Mouse (Mus musculus): Measurements from ENCODE around the gene Dcst2.

Gene Dcst2

DNA sequence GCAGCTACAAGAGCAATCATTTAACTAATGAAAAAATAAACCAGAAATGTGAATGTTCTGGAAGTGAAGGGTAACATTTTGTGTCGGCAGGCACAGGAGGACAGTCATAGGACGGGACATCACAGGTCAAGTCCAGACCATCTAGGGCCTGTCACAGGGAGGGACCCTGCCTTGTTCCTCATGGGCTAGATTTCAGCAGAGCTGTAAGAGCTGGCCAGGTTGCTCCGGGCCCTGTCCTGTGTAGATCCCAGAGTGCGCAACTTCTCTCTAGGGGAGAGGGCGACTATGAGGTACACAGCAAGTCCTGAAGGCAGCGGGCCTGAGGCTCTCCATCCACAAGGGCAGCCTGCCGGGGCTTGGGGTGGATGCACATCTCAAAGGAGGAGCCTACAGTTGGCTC is at the start of gene Dcst2:
Gene Dcst2, plus strand, starts transcription at position 301 of the 400 bp plus-strand sequence.
- DNase-seq: no peak

DNA sequence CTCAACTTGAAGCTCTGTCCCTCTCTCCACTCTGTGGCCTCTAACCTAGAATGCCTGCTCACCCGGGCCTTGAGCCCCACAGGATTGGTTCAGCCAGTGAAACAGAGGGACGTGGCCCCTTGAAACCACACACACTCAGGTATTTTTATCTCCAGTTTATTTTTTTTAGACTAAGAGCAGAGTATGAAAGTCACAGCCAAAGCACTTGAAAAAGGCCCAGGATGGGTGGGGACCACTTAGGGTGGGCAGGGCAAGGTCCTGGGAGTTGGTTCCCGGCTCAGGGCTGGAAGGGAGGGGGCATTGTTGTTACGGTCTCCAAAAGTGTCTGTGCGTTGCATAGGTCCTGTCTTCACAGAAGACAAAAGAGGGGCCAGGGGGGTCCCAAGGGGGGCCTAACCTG is 47.4 kb upstream of the Dcst2 start:
- DNase-seq: peak; percentile 75

DNA sequence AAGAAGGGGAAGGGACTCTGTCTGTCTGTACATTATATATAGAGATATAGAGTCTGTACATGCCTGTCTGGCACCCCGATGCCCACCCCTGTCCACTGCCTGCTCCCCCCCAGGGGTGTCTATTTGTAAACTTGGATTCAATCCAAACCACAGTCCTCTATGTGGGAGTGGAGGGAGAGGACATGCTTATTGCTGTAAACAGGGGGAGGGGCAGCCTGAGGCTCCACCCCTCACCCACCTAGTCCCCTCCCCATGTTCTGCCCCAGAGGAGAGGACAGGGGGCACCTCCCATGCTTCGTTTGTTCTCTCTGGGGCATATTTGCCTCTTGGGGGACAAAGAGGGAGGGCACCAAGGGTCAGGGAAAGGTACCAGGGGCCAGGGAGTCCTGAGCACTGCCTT is 47.0 kb upstream of the Dcst2 start:
- DNase-seq: peak; percentile 59

DNA sequence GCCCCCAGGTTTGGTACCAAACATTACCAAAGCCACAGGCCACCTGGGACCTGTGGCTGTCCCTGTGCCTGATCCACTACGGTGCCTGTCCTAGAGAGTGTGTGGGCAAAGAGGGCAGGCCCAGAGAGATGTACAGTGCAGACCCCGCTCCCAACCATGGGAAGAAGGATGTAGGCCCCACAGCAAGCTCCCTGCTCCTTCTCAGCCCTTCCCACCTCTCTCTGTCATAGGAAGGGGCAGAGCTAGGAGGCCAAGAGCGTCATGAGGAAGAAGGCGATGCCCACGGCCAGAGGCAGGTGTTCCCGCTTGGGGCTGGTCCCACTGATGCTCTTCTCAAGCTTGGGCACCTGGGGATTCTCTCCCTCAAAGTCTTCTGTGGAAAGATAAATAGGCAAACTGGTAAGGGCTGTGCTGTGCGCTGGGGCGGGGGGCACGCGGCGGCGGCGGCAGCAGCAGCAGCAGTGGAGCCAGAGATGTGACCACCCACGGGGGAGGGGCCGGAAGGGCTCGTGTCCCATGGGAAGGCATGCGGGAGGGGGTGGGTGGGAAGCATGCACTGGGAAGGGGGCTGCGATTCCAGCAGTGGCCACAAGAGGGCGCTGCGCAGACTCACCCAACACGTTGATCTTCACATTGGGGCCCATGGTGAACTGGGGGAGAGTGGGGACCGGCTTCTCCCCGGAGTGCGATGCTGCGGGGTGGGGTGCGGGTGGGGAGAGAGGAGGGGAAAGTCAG is 46.4 kb upstream of the Dcst2 start:
- peak; percentile 93 for DNase-seq

DNA sequence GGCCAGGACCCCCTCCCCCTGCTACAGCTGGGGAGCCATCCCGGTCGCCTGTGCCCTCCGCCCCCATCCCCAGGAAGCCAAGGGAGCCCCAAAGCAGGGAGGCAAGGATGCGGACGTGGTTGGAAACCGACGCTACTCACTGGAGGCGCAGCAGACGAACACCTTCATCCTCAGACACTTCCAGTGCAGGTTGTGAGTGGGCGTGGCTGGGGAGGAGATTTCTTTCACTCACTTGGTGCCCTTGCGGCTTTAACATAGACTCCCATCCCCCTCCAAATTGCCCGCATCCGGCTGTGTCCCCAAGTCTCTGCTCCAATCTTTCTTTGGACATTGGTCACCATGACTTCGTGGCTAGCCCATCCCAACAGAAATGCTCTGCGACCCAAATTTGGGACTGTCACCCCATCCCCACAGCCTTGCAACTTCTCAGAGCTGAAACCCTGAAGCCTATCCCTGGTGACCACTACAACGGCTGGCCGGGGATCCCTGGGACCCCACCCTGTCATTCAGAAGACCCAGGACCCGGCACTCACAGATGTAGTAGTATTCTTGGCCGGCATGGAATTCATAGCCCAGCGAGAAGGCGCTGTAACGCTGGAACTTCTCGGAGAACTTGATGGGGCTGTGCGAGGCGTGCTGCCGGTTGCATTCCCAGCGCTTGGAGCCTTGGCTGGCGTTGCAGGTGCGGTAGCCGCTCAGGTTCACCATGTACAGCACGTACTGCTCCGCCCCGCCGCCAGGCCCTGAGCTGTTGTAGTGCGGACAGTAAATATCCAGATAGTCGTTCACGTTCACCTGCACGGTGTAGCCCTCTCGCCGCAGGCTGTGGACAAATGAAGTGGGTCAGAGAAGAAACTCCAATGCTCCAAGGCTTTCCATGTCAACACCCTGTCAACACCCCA is 45.6 kb upstream of the Dcst2 start:
- DNase-seq: no peak

DNA sequence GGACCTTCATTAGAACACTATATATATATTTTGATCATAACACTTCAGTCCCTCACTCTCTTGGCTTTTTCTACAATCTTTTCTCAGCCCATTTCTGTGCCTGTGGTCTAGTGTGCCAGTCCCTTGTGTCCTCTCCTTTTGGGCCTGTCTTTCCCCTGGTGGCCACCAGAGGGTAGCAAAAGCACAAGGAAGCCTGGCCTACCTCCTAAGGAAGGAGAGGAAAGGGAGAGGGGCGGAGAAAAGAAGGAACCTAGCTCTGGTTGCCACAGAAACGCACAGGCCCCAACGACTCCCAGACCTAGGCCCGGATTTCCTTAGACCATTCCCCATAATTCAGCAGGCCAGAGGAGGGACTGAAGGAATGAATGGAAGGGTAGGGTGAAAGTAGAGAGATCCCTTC is 44.9 kb upstream of the Dcst2 start:
- peak; percentile 93 for DNase-seq

DNA sequence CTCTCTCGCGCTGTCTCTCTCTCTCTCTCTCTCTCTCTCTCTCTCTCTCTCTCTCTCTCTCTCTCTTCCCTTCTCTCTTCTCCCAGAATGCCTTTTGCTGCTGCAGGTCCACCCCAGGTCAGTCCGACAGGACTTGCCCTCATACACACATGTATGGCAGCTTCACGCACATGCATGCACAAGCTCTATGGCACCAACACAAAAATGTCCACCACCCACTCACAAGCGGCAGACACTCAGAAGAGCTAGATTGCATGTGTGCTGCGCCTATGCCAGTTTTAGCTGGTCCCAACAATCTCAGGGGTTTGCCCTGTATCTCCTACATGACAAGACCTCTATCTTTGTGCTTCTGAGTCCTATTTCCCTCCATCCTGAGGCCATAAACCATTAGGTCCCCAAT is 44.5 kb upstream of the Dcst2 start:
- DNase-seq: no peak

DNA sequence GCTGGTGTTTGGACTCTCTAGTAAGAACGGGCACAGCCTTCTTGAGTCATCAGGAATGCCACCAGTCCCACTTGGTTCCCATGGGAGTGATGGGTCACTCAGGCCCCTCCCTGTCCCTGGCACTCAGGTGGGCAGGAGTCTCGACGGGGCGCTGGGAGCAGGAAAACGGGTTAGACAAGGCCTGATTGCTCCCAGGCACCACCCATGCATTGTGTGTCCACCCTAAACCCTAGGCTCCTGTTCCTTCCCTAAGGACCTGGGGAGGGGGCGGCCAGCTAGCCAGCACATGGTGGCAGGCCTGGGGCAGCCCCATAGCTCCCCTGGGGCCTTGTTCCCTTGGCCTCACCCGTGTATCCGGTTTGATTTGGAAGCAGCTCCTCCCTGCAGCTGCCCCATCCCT is 43.5 kb upstream of the Dcst2 start:
- no peak for DNase-seq

DNA sequence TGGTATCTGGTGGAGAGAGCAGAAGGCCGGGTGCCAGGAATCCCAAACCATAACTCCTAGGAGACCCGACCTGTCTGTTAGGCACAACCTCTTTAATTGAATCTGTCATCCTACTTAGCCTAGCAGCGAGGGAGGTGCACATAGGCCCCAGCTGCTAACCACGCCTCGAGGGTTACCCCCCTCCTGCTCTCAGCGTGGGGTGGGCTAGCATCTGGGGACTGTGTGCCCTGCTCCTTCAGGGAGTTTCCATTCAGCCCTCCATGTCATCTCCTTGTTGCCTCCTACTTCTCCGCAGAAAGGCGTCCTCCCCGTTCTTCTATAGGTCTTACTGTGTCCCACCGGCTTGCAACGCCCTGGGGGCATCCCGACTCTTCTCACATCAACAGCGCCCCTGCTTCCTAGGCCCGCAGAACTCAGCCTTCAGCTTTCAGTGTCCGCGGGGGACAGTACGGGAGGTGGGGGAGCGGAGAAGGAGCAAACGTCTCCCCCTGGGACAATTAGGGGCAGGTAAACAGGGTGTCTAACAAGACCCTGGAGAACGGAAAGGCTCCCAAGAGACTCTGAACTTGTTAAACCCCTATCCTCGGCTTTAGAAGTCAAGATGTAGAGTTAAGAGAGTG is 42.7 kb upstream of the Dcst2 start:
- DNase-seq: no peak

DNA sequence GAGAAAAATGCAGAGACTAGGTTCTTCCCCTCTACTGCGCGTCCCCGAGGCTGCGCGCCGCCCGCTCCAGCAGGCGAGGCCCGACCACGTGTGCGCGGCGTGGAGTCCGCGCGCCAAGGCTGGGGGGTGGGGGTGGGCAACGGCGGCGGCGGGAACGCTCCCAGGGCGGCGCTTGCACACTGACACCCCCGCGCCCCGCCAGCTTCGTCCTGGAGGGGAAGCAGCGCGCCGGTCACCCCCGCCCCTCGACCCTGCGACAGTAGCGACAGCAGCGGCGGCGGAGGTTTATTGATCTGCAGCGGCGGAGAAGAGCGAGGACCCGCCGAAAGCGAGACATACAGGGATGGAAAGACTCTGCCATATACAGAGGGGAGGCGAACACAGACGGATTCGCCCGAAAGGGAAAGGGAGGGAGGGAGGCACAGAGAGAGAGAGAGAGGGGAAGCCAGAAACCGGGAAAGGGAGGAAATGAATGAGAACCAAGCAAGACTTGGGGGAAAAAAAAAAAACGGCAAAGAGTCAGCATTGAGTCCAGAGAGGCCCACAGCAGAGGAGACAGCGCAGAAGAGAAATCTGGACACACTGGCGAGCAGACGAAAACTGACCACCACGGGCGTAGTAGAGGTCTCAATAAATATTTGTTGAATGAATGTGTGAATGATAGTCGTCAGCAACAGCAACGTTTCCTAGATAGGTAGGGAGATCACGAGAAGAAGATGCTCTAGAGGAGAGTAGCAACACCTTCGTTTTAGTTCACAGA is 42.0 kb upstream of the Dcst2 start:
- no peak for DNase-seq

DNA sequence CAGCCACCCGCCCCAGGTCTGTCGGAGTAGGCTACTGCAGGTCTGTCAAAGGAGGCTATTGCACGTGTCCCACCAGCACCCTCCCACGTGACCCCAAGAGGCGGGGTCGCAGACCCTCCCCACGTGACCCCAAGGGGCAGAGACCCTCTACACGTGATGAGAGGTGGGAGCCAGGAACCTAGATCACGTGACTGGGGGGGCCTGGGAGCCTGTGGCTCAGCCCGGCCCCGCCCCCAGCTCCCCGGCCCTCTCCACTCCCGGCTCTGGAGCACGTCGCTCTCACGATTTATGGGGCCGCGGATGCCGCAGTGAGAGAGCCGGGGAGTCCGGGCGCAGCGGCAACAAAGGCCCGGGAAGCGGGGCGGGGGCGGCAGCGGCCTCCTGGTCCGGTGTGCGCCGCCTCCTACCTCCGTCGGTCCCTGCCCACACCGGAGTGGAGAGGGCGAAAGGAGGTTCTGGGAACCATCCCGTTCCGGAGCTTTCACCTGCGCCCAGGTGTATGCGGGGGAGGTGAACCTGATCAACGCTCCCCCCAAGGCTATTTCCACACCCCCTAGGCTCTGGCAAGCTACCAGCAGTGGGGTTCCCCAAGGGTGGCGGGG is 41.1 kb upstream of the Dcst2 start:
- no peak for DNase-seq

DNA sequence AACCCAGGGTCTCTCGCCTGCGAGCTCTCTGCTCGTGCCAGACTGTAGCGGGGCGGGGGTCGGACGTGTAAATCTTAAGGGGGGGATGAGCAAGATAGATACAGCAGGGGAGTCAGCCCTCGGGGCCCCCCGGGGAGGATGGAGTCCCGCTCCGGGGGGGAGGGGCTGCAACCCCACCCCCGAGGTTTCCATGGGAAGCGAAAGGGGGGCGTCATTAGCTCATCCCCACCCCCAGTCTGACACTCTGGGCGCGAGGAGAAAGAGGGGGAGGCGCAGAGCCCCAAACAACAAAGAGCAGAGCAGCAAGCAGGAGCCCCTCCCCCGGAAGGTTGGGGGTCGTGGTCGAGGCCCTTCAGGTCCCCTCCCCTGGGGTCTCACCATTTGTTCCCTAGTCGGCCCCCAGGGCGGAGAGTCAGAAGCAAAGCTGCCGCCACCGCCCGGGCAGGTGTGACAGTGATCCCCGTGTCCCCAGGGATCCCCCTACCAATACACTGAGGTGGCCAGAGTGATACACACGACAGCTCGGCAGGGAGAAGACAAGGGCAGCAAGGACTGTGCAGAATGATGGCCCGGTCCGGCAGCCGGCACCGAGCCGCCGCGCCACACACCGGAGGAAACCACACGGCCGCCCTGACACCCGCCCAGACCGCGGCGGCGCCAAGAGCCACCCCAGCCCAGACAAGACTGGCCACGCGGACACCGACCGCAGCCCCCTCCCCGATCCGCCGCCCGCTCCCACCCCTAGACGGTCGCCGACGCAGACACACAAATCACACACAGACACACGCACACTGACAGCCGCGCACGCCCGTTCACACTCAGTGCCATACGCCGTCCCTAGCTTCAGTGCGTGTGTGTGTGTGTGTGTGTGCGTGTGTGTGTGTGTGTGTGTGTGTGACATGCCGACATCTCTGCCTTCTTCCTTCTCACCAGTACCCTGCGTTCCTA is 40.3 kb upstream of the Dcst2 start:
- DNase-seq: no peak

DNA sequence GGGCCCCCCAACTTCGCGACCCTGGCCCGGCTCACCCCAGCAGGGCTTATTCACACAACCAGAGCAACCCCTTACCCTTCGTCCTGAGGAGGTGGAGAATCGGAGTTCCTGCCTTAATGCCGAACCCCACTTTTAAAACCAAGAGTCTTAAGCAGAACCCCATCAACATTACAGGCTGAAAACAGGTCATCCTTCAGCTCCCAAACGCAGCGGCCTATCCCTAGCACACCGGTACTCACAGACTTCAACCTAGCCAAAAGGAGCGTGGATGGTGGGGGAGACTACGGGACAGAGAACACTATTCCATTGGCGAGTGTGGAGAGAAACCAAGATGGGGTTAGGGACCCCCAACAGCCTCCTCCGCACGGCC is 39.7 kb upstream of the Dcst2 start:
- DNase-seq: no peak

DNA sequence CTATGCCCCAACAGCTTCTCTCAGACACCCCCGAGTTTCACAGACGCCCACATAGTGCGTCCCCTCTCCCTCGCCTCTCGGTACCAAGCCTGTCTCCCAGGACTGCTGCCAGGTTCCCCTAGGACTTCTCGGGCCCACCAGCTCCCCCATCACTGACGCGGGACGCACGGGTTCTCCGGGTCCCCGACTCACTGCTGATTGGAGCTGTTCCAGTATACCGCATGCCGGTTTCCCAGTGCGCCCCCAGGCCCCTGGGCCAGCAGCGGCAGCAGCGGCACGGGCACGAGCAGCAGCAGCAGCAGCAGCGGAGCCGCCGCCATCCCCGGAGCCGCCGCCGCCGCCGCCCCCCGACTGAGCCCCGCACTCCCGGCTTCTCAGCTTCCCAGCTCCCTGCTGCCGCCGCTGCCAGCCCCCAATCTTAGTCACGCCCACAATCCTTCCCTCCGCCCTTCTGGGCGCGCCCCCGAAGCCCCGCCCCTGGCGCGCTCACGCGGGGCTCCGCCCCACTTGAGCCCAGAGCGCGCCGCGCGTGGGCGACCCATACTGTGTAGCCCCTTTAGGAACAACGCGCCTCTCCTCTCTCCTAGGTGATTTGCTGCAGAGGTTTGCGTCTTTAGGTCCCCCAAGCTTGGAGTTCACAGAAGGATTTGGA is 39.1 kb upstream of the Dcst2 start, which contains the start of gene Efna3:
Gene Efna3, minus strand, starts transcription at position 452 of the 652 bp plus-strand sequence.
- DNase-seq: peak; percentile 71

DNA sequence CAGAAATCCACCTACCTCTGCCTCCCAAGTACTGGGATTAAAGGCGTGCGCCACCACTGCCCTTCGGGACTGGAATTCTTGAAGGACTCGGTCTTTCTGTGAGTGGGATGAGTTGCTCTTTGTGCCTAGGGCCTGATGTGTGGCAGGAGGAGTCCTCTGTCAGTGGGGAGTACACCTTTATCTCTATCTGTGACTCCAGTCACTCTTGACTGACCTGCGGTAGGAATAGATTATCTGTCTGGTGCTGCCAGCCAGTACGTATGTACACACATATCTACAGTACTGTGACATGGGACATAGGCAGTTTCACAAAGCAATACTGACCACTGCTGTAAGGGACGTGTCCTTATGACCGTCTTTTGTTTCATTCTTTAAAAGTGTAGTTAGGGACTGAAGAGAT is 35.9 kb upstream of the Dcst2 start:
- no peak for DNase-seq

DNA sequence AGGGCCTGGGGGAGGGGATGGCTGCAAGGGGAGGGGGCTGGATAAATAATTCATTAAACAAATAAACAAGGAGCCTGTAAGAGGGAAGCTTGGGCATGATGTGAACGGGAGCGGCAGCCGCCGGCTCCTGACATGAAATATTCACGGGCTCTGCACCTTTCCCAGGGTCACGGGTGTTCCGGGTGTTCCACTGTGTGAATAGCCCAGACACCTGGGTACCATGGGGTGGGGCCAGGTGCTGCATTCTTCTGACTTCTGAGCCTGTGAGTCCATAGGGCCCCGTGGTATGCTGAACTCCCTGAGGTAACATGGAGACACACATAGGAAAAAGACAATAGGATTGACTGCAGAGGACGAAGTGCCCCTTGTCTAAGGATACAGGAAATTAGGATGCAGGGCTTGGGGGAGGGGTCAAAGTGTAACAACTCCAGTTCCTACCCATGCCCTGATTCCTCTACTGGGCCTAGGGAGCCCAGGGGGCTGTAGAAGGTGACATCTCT is 34.4 kb upstream of the Dcst2 start:
- DNase-seq: no peak

DNA sequence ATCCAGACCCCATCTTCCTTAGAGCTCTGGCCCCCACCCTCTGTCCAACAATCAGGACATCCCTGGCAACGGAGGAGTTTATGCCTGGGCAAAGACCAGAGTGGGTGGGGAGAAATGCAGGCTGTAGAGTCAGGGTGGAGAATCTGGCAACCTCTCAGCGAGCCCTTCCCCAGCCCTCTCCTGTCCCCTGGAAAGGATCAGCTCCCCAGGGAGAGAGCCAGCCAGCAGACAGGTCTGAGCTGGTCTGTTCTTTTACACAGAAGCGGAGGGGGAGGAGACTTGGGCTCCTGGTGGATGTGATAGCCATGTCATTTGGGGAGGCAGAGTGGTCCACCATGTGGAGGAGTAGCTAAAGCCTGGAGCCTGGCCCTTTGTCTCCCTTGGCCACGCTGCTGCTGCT is 33.2 kb upstream of the Dcst2 start:
- no peak for DNase-seq

DNA sequence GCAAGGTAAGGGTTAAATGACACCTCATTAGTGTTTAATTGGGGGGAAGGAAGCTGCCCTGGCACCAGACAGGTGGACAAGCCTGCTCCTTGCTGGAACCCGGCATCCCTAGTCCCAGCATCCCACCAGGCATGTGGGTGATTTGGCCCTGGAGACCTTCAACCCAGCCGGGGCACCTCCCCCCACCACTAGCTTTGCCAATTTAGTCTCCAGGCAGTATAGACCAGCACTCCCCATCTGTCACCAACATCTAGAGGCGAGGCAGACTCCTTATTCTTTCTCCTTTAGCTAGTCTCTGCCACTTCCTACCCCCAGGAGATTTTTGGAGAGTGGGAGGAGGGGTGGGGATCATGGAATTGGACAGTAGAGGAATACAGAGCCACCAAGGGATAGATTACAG is 31.4 kb upstream of the Dcst2 start:
- DNase-seq: no peak

DNA sequence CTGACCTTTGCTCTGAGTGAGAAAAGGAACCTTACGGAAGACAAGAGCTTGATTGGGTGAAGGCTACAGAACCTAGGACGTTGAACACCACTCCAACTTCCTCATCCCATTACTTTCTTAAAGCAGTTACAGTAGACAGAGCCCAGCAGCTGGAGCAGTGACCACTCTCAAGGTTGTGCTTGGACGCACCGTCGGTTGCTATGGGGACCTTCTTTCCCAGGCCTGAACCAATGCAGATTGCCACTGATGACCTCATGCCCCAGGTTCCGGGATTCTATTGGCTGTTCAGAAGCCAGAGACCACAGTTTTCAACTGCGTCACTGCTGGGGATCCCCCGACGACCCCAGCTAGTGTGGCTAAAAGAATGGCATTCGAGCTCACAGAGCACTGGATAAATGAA is 30.8 kb upstream of the Dcst2 start:
- DNase-seq: no peak

DNA sequence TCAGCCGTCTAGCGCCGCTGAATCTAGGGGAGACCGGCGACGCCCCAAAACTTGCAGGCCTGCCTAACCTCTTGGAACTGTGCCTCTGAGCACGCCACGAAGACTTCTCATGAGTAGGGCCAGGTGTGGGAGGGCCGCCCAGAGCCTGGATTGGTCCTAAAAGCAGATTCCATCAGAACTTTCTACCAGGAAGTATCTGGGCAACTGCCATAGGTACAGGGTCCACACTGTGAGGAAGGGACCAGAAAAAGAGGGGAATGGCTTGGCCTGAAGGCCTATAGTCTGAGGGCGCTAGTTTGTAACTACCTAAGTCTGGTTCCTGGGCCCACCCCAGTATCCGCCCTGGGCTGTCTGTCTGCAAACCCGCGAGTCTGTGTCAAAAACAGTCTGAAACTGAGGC is 30.2 kb upstream of the Dcst2 start:
- no peak for DNase-seq

DNA sequence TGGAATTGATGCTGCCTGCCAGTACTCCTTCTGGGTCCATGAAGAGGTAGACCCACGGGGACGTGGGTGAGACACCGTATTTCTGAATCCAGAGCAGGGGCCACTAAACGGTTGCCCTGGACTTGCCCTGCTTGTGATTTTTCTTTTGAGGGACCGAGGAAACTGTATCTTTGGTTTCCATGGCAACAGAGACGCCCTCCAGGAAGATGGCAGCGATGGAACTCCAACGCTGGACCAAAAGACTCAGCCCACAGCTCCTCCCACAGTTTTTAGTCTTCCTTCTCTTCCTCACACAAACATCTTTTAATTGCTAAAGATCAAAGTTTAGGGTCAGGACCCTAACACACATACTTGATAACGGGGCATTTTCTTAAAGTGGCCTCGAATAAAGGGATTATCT is 29.8 kb upstream of the Dcst2 start:
- no peak for DNase-seq

Measured in lung, postnatal 10 days (tissue).